Mouse (Mus musculus): ENCODE measurements around the gene Tomm7.

- no peak for TF ChIP-seq POLR2A (IDR thresholded peaks at IDR 0.05; ENCODE audit: control insufficient read depth, low read depth, low read length)
- no peak for TF ChIP-seq CTCF (IDR thresholded peaks at IDR 0.05; ENCODE audit: control insufficient read depth, insufficient read depth, insufficient replicate concordance, low read depth, low read length)
These were observed 43.1 kb upstream of the Tomm7 start for GRCm38 (mm10) chr5:23887111-23887510.
